Mouse (Mus musculus): ENCODE measurements around the gene Adcy6.

DNA sequence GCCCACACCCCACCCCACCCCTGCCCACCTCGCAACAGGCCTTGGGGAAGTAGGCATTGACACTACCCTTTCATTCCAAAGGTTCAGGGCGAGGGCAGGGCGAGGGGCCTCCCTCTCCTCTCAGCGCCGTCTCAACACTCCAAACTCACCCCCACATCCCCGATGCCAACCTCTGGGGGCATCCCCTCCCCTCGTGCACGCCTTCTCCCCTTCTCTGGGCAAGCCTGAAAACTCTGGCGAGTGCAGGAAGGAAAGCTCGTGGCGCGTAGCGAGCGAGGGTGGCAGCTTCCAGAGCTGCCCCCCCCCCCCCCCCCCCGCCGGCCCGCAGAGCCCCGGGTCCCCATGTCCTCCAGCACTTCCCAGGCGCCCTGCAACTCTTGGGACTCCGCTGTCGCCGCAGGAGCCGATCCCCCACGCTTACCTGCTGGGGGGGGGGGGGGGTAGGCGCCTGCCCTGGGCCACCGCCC lies 1.1 kb downstream of the Adcy6 start:
- TF ChIP-seq POLR2A (IDR thresholded peaks at IDR 0.05; ENCODE audit: extremely low read depth, insufficient read depth, low read length), result no peak
- TF ChIP-seq CTCF (IDR thresholded peaks at IDR 0.05; ENCODE audit: extremely low read depth, insufficient read depth, low read length), result no peak

Data from cortical plate, adult 2 months (tissue).